Mouse (Mus musculus): ENCODE data around the gene Rsph4a. TPM values are rescaled to one million over a fixed set of nuclear protein-coding genes. Genes with fewer than 3 reads are reported as not detected.
A peak's percentile ranks its signal among the peaks of the same experiment; 100 is the strongest.
"Not testable (repeated sequence)": the region's sequence is repeated elsewhere in the genome, so short reads cannot be mapped to it uniquely, and the experiment has no call there.

Rsph4a gene
- polyA plus RNA-seq (2015; fragmentation: Nextera tagmentation; extraction: Ambion mirVana) = 0.04 and 0.05 TPM in 2 replicates

DNA sequence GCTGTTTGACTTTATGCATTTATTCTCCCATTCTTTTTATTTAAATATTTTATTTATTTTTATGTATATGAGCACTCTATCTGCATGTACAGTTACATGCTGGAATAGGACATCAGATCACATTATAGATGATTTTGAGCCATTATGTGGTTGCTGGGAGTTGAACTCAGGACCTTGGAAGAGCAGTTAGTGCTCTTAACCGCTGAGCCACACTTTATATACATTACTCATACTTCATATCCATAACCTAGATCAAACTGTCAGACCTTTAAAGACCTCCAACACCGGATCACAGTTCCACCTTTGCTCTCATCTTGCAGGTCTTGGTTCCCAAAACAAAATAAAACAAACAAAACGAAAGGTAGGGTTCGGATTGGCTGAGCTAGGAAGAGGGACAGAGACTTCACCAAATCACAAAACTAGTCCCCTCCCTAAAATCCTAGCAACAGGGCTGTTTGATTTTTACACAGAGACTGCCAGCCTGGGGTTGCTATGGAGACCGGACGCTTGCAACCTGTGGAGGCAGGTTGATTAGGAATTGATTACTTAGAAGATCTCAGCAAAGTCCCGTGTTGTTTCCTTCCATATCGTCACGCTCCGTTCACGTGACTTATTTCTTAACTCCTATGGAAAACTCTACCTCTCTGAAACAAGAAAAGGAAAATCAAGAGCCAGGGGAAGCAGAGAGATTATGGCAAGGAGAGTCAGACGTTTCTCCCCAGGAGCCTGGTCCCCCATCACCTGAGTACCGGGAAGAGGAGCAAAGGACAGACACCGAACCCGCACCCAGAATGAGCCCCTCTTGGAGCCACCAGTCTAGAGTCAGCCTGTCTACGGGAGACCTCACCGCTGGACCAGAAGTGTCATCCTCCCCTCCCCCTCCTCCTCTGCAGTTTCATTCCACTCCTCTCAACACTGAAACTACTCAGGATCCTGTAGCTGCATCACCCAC is at the start of gene Rsph4a:
Gene Rsph4a (plus strand): TSS at position 582 of the 952 bp plus-strand sequence.
- no peak for ATAC-seq (replicated peaks; ENCODE audit: insufficient number of reproducible peaks, insufficient read depth, low FRiP score, low read depth)
- WGBS = 8% methylated on average over 17 of the region's 17 CpGs
- Histone ChIP-seq H3K4me3 (peak within 1 kb of the TSS; percentile 53), H3K4me2 (peak within 1 kb of the TSS; percentile 71), H3K9ac (peak within 1 kb of the TSS; percentile 40), H3K36me3 (no peaks in the 10 kb centered on the region), H3K9me3 (replicated peaks) (no peaks in the 10 kb centered on the region), H3K4me1 (replicated peaks) (no peaks in the 10 kb centered on the region), H3K27me3 (no peaks in the 10 kb centered on the region), H3K27ac (no peak within 1 kb of the TSS)

DNA sequence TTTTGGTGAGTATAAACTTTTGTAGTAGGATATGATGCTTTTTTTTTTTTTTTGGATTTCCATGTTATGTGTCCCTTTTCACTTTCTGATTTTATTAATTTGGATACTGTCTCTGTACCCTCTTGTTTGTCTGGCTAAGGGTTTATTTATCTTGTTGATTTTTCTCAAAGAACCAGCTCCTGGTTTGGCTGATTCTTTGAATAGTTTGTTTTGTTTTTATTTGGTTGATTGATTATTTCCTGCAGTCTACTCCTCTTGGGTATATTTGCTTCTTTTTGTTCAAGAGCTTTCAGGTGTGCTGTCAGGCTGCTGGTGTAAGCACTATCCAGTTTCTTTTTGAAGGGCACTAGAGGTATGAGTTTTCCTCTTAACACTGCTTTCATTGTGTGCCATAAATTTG is 47.5 kb upstream of the Rsph4a start, which contains the start of gene Sult3a1:
Gene Sult3a1 (plus strand): TSS at position 301 of the 400 bp plus-strand sequence.
- Histone ChIP-seq H3K27me3 (no peaks in the 10 kb centered on the region), H3K9ac (no peak within 1 kb of the TSS), H3K4me3 (no peak within 1 kb of the TSS), H3K9me3 (replicated peaks) (no peaks in the 10 kb centered on the region), H3K4me1 (replicated peaks) (no peaks in the 10 kb centered on the region), H3K36me3 (no peaks in the 10 kb centered on the region), H3K27ac (no peak within 1 kb of the TSS), H3K4me2 (no peak within 1 kb of the TSS)
- ATAC-seq (replicated peaks; ENCODE audit: insufficient number of reproducible peaks, insufficient read depth, low FRiP score, low read depth) = no peak

DNA sequence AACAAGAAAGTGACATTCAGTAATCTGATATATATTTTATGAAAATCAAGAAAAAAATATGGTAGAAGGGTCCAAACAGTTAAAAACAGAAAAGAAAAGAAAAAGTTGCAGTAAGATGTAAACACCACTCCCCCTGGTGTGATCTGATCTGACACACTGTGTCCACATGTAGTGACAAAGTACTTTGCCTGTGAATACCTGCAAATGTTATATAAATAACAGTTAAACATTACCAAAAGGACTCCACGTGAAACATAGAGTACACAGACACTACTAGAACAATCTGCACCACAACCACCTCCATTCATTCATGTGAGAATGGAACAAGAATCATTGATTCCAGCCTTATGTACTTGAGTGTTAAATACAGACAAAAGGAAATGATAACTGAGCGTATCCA is 38.9 kb upstream of the Rsph4a start:
- no peaks in the 10 kb centered on the region for H3K36me3 ChIP-seq
- no peak for ATAC-seq (replicated peaks; ENCODE audit: insufficient number of reproducible peaks, insufficient read depth, low FRiP score, low read depth)
- 68% methylated on average over 2 of the region's 2 CpGs for WGBS

DNA sequence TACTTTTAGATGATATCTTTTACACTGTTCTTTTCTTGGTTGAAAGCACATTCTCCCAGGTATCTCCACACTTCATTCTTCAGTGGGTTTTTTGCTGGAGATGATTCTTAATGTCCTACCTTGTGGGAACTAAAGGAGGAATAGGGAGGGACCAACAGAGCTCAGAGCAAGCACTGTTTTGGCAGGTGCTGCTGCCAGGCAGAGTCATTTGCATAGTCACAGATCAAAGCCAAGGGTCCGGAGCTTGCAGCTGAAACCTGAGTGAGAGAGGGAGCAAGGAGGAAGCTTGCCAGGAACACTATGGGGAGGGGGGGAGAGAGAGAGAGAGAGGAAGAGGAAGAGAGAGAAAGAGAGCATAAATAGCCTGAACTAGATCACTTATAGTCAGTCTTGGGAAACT is 34.5 kb upstream of the Rsph4a start:
- Histone ChIP-seq H3K4me3 (no peak overlapping the region), H3K4me2 (no peak overlapping the region), H3K27ac (no peak overlapping the region), H3K27me3 (no peaks in the 10 kb centered on the region), H3K9ac (no peak overlapping the region), H3K9me3 (replicated peaks) (no peaks in the 10 kb centered on the region), H3K36me3 (no peaks in the 10 kb centered on the region), H3K4me1 (replicated peaks) (no peaks in the 10 kb centered on the region)
- WGBS = 5% methylated on average over 1 of the region's 1 CpGs
- ATAC-seq (replicated peaks; ENCODE audit: insufficient number of reproducible peaks, insufficient read depth, low FRiP score, low read depth) = no peak

More for the DNA sequence above, 38.9 kb upstream of the Rsph4a start:
- Histone ChIP-seq H3K4me3 (no peak overlapping the region), H3K27ac (no peak overlapping the region), H3K27me3 (no peaks in the 10 kb centered on the region), H3K4me2 (no peak overlapping the region), H3K9me3 (replicated peaks) (no peaks in the 10 kb centered on the region), H3K4me1 (replicated peaks) (no peaks in the 10 kb centered on the region), H3K9ac (no peak overlapping the region)

DNA sequence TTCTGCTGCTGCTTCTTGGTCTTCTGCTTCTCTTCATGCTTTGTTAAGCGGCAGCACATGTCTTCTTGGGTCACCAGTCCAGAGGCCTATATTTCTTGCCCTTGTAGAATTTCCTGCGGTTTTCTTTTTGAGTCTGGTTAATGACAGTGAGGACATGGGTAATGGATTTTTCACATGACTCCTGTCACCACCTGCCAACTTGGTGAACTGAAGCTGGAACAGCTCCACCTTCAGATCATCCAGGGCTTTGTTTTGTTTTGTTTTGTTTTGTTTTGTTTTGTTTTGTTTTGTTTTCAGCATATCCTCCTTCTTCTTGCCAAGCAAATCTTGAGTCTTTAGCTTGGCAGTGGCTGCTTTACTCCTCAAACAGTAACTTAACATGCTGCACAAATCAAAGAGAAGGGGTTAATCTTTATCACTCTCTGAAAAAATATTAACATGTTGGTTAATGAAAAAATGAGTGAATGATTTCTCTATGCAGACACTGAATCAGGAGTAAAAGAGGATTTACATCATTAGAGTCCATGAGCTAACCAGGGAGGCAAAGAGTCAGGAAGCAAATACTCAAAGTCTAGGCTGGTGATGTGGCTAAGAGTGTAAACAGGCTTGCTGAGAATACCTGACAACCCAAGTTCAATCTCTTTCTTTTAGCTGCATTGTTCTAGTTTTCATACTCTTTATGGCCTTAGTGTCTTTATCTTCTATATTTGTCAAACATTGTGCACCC is 32.1 kb upstream of the Rsph4a start:
- Histone ChIP-seq H3K9ac (no peak overlapping the region), H3K36me3 (no peaks in the 10 kb centered on the region), H3K4me1 (replicated peaks) (no peaks in the 10 kb centered on the region), H3K27ac (no peak overlapping the region), H3K4me3 (no peak overlapping the region), H3K9me3 (replicated peaks) (no peaks in the 10 kb centered on the region), H3K27me3 (no peaks in the 10 kb centered on the region), H3K4me2 (no peak overlapping the region)
- ATAC-seq (replicated peaks; ENCODE audit: insufficient number of reproducible peaks, insufficient read depth, low FRiP score, low read depth) = no peak
- WGBS = 79% methylated on average over 2 of the region's 2 CpGs

DNA sequence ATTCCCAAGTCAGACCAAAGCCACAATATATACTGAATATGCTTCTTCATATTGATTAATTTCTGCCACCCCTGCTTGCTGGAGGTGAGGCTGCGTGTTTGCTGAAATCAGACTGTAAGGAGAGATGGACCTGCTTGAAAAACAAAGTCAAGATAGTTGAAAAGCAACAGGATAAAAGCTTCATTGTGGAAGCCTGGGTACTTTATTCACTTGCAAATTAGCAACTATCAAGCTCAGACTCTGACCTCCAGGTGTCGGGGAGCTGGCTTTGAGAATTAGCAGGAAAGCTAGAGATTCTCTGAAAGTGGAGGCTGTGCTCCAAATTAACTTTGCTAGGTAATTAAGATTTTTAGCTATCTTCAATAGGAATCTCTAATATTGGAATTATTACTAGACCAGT is 22.5 kb upstream of the Rsph4a start:
- H3K9me3 ChIP-seq (replicated peaks); H3K27me3 ChIP-seq; H3K4me3 ChIP-seq; H3K4me1 ChIP-seq (replicated peaks); H3K36me3 ChIP-seq; H3K27ac ChIP-seq; H3K9ac ChIP-seq; H3K4me2 ChIP-seq; ATAC-seq (replicated peaks; ENCODE audit: insufficient number of reproducible peaks, insufficient read depth, low FRiP score, low read depth): not testable (repeated sequence)
- WGBS = 79% methylated on average over 2 of the region's 2 CpGs

DNA sequence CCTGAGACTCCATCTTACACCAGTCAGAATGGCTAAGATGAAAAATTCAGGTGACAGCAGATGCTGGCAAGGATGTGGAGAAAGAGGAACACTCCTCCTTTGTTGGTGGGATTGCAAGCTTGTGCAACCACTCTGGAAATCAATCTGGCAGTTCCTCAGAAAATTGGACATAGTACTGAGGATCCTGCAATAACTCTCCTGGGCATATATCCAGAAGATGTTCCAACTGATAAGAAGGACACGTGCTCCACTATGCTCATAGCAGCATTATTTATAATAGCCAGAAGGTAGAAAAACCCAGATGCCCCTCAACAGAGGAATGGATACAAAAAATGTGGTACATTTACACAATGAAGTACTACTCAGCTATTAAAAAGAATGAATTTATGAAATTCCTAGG is 3.4 kb upstream of the Rsph4a start:
- H3K4me1 ChIP-seq (replicated peaks); ATAC-seq (replicated peaks; ENCODE audit: insufficient number of reproducible peaks, insufficient read depth, low FRiP score, low read depth); H3K4me3 ChIP-seq; H3K9me3 ChIP-seq (replicated peaks); H3K9ac ChIP-seq; H3K27me3 ChIP-seq; H3K27ac ChIP-seq; H3K36me3 ChIP-seq; H3K4me2 ChIP-seq: not testable (repeated sequence)
- WGBS = 50% methylated on average over 1 of the region's 1 CpGs

DNA sequence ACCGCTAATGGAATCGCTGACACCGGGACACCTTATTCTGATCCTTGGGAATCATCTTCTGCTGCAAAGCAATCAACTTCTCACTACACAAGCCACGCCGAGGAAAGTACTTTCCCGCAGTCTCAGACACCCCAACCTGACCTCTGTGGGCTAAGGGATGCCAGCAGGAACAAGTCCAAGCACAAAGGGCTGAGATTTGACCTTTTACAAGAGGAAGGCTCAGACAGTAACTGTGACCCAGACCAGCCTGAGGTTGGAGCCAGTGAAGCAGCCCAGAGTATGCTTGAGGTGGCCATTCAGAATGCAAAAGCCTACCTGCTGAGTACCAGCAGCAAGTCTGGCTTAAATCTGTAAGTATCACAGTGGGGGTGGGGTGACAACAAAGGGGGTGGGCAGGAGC is 578 bp downstream of the Rsph4a start:
- Histone ChIP-seq H3K4me3 (peak overlapping the region; percentile 53), H3K4me1 (replicated peaks) (no peaks in the 10 kb centered on the region), H3K9ac (no peak overlapping the region), H3K4me2 (peak overlapping the region; percentile 71), H3K9me3 (replicated peaks) (no peaks in the 10 kb centered on the region), H3K27ac (no peak overlapping the region), H3K36me3 (no peaks in the 10 kb centered on the region), H3K27me3 (no peaks in the 10 kb centered on the region)
- 5% methylated on average over 6 of the region's 6 CpGs for WGBS
- no peak for ATAC-seq (replicated peaks; ENCODE audit: insufficient number of reproducible peaks, insufficient read depth, low FRiP score, low read depth)

DNA sequence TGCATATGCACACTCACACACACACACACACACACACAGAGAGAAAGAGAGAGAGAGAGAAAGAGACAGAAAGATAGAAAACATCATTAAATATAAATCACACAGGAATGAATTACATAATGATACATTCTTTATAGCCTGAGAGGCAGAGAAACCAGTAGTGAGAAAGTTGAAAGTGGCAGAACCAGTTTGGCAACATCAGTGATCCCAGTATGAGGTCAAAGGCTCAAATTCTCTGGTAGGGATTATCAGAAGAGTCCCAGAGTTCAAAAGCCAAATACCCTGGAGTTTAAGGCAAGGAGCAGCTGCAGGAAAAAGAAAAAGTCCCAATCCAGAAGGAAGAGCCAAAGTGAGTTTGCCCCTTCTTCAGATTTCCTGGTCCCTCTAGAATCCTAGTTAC is 35.8 kb downstream of the Rsph4a start:
- no peak for ATAC-seq (replicated peaks; ENCODE audit: insufficient number of reproducible peaks, insufficient read depth, low FRiP score, low read depth)
- peaks cover 54% of the 10 kb centered on the region for H3K36me3 ChIP-seq

DNA sequence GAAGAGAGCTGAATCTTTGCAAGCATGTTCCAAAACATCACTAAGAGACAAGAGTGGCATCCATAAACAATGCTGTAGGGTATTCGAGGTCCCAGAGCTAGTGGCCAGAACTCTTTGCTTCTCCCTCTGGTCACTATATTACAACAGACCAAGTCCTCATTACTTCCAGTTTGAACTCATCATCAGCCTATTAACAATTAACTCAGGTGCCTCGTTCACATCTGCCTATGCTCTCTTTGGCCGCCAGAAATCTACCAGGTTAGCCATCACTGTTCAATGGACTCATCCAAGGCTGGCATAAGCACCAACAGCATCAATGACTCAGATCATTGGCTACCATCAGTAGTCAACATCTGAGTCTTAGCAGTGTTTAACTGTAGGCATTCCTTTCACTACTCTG is 40.5 kb downstream of the Rsph4a start:
- H3K4me3 ChIP-seq = no peak overlapping the region
- H3K36me3 ChIP-seq = peaks cover 31% of the 10 kb centered on the region
- H3K4me1 ChIP-seq (replicated peaks) = peaks cover 3% of the 10 kb centered on the region
- no peak for ATAC-seq (replicated peaks; ENCODE audit: insufficient number of reproducible peaks, insufficient read depth, low FRiP score, low read depth)
- H3K4me2 ChIP-seq = no peak overlapping the region
- 87% methylated on average over 3 of the region's 3 CpGs for WGBS
- no peaks in the 10 kb centered on the region for H3K27me3 ChIP-seq
- no peaks in the 10 kb centered on the region for H3K9me3 ChIP-seq (replicated peaks)
- no peak overlapping the region for H3K27ac ChIP-seq
- H3K9ac ChIP-seq = no peak overlapping the region

More for the DNA sequence above, 35.8 kb downstream of the Rsph4a start:
- no peaks in the 10 kb centered on the region for H3K4me1 ChIP-seq (replicated peaks)
- H3K4me2 ChIP-seq = no peak overlapping the region
- H3K9me3 ChIP-seq (replicated peaks) = no peaks in the 10 kb centered on the region
- H3K4me3 ChIP-seq = no peak overlapping the region
- H3K27me3 ChIP-seq = no peaks in the 10 kb centered on the region
- no peak overlapping the region for H3K9ac ChIP-seq
- H3K27ac ChIP-seq = no peak overlapping the region

DNA sequence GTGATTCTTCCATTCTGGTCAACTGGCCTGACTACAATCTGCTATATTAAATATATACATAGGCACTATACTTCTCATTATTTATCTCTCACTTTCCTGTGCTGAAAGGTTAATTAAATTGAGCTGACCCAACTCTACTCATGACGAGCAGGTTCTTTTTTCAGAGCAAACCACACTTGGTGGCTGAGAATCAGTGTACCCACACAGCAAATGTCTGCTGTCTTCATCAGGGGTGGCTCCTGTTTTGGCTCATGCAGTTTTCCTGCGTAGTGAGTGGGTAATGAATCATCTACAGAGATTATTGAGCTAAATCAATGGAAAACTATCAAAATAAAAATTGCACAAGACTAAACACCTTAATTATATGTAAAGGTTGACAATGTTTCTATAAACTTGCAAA is 41.4 kb downstream of the Rsph4a start:
- Histone ChIP-seq H3K9ac (no peak overlapping the region), H3K36me3 (peaks cover 27% of the 10 kb centered on the region), H3K4me3 (no peak overlapping the region), H3K27me3 (no peaks in the 10 kb centered on the region), H3K27ac (no peak overlapping the region), H3K4me2 (no peak overlapping the region), H3K4me1 (replicated peaks) (peaks cover 3% of the 10 kb centered on the region), H3K9me3 (replicated peaks) (no peaks in the 10 kb centered on the region)
- 89% methylated on average over 2 of the region's 2 CpGs for WGBS
- ATAC-seq (replicated peaks; ENCODE audit: insufficient number of reproducible peaks, insufficient read depth, low FRiP score, low read depth) = no peak

Measured in heart, embryonic 15.5 days (tissue).